Mouse (Mus musculus) MEL (cell line): Measurements from ENCODE around the gene Timm10b. TPM values are rescaled to one million over a fixed set of nuclear protein-coding genes. Genes with fewer than 3 reads are reported as not detected.

Source experiments
- DNase-seq: peaks from one replicate; pipeline ENCODE4 v3.0.0; 2011; ENCODE audit warnings: low read depth, low spot score
- H3K27ac ChIP-seq: 2 replicates; pipeline ENCODE4 v1.5.1; 2012; ENCODE audit warnings: low read depth, mild to moderate bottlenecking, control low read depth, low read length, moderate library complexity; ENCODE audit not compliant: control insufficient read depth
- H3K27me3 ChIP-seq, 2 experiments: fragments of 150-350 bp in 1 of 2; sonication (generic) in 1 of 2; 2 replicates each; pipeline ENCODE4 v1.6.1; 2012; ENCODE audit warnings: low read length in 2 of 2, mild to moderate bottlenecking in 2 of 2, improper control_type of control experiment in 1 of 2, moderate library complexity in 1 of 2; ENCODE audit not compliant: insufficient read depth in 2 of 2, control insufficient read depth in 1 of 2
- H3K36me3 ChIP-seq, 2 experiments: 2 replicates each; pipeline ENCODE4 v1.6.1; 2012 to 2014; ENCODE audit warnings: low read length in 2 of 2, improper control_type of control experiment in 1 of 2, inconsistent platforms in 1 of 2, mild to moderate bottlenecking in 1 of 2; ENCODE audit not compliant: insufficient read depth in 2 of 2, control insufficient read depth in 1 of 2
- H3K4me1 ChIP-seq, 2 experiments: fragments of 150-350 bp in 1 of 2; sonication (generic) in 1 of 2; 2 replicates each; pipeline ENCODE4 v1.6.1; 2012; ENCODE audit warnings: low read length in 2 of 2, improper control_type of control experiment in 1 of 2, mild to moderate bottlenecking in 1 of 2; ENCODE audit not compliant: insufficient read depth in 2 of 2, control insufficient read depth in 1 of 2
- H3K4me3 ChIP-seq, 2 experiments: fragments of 150-350 bp in 1 of 2; sonication (generic) in 1 of 2; 2 replicates each; pipeline ENCODE4 v1.5.1; 2012; ENCODE audit warnings: low read depth in 2 of 2, low read length in 2 of 2, mild to moderate bottlenecking in 2 of 2, moderate library complexity in 2 of 2, control low read depth in 1 of 2, improper control_type of control experiment in 1 of 2; ENCODE audit not compliant: control insufficient read depth in 1 of 2, insufficient read depth in 1 of 2
- H3K79me2 ChIP-seq: 2 replicates; pipeline ENCODE4 v1.6.1; 2012; ENCODE audit warnings: mild to moderate bottlenecking, low read length, moderate library complexity; ENCODE audit not compliant: control insufficient read depth, poor library complexity, insufficient read depth
- H3K9ac ChIP-seq: 2 replicates; pipeline ENCODE4 v1.6.1; 2012; ENCODE audit warnings: low read depth, mild to moderate bottlenecking, control low read depth, low read length, moderate library complexity; ENCODE audit not compliant: control insufficient read depth, poor library complexity, severe bottlenecking
- H3K9me3 ChIP-seq: fragments of 150-350 bp; sonication (generic); replicated peaks from 2 replicates; pipeline ENCODE4 v1.6.1; 2012; ENCODE audit warnings: mild to moderate bottlenecking, low read length, improper control_type of control experiment, moderate library complexity; ENCODE audit not compliant: insufficient read depth
- BHLHE40 ChIP-seq: IDR thresholded peaks from 2 replicates; pipeline ENCODE4 v1.6.1; 2012; ENCODE audit warnings: low read depth, mild to moderate bottlenecking, inconsistent platforms, low read length, improper control_type of control experiment, borderline replicate concordance
- CHD2 ChIP-seq: IDR thresholded peaks from 2 replicates; pipeline ENCODE4 v1.6.1; 2011; ENCODE audit warnings: low read length, improper control_type of control experiment
- E2F4 ChIP-seq: IDR thresholded peaks from 2 replicates; pipeline ENCODE4 v1.6.1; 2011; ENCODE audit warnings: low read depth, low read length, improper control_type of control experiment, borderline replicate concordance
- EP300 ChIP-seq, 2 experiments: IDR thresholded peaks; 2 replicates each; pipeline ENCODE4 v1.6.1; 2011; ENCODE audit warnings: improper control_type of control experiment in 2 of 2, low read length in 2 of 2, low read depth in 1 of 2, mild to moderate bottlenecking in 1 of 2
- ETS1 ChIP-seq: IDR thresholded peaks from 2 replicates; pipeline ENCODE4 v1.6.1; 2012; ENCODE audit warnings: low read depth, mild to moderate bottlenecking, inconsistent platforms, low read length, improper control_type of control experiment, moderate library complexity
- GABPA ChIP-seq: IDR thresholded peaks from 2 replicates; pipeline ENCODE4 v1.6.1; 2012; ENCODE audit warnings: low read depth, mild to moderate bottlenecking, inconsistent platforms, low read length, improper control_type of control experiment, moderate library complexity
- HCFC1 ChIP-seq: IDR thresholded peaks from 2 replicates; pipeline ENCODE4 v1.6.1; 2012; ENCODE audit warnings: low read depth, mild to moderate bottlenecking, inconsistent platforms, low read length, improper control_type of control experiment, moderate library complexity
- JUND ChIP-seq: IDR thresholded peaks from 2 replicates; pipeline ENCODE4 v1.6.1; 2011; ENCODE audit warnings: low read depth, mild to moderate bottlenecking, improper control_type of control experiment, low read length
- KAT2A ChIP-seq: conservative IDR thresholded peaks from 2 replicates; pipeline ENCODE4 v1.6.1; 2012; ENCODE audit warnings: low read depth, low read length, improper control_type of control experiment, inconsistent platforms
- MAFK ChIP-seq: IDR thresholded peaks from 2 replicates; pipeline ENCODE4 v1.6.1; 2011; ENCODE audit warnings: low read depth, mild to moderate bottlenecking, low read length, improper control_type of control experiment, borderline replicate concordance
- MAZ ChIP-seq: IDR thresholded peaks from 2 replicates; pipeline ENCODE4 v1.6.1; 2012; ENCODE audit warnings: low read depth, mild to moderate bottlenecking, inconsistent platforms, low read length, improper control_type of control experiment
- MEF2A ChIP-seq: IDR thresholded peaks from 2 replicates; pipeline ENCODE4 v1.6.1; 2014; ENCODE audit warnings: low read depth, mild to moderate bottlenecking, inconsistent platforms, low read length, improper control_type of control experiment; ENCODE audit not compliant: poor library complexity, insufficient replicate concordance, severe bottlenecking; ENCODE audit errors: extremely low read depth
- MYB ChIP-seq: IDR thresholded peaks from 2 replicates; pipeline ENCODE4 v1.6.1; 2011; ENCODE audit warnings: mild to moderate bottlenecking, low read depth, low read length, improper control_type of control experiment
- NELFE ChIP-seq: IDR thresholded peaks from 2 replicates; pipeline ENCODE4 v1.6.1; 2011; ENCODE audit warnings: low read depth, low read length, improper control_type of control experiment
- POLR2A ChIP-seq, 2 experiments: IDR thresholded peaks; 2 replicates each; pipeline ENCODE4 v1.6.1; 2011 to 2012; ENCODE audit warnings: low read length in 2 of 2, mild to moderate bottlenecking in 2 of 2, control low read depth in 1 of 2, improper control_type of control experiment in 1 of 2, low read depth in 1 of 2, moderate library complexity in 1 of 2; ENCODE audit not compliant: control insufficient read depth in 1 of 2, insufficient read depth in 1 of 2, poor library complexity in 1 of 2
- RAD21 ChIP-seq: IDR thresholded peaks from 2 replicates; pipeline ENCODE4 v1.6.1; 2011; ENCODE audit warnings: mild to moderate bottlenecking, low read depth, low read length, improper control_type of control experiment
- RCOR1 ChIP-seq: IDR thresholded peaks from 2 replicates; pipeline ENCODE4 v1.6.1; 2012; ENCODE audit warnings: low read depth, mild to moderate bottlenecking, inconsistent platforms, low read length, improper control_type of control experiment
- SMC3 ChIP-seq: IDR thresholded peaks from 2 replicates; pipeline ENCODE4 v1.6.1; 2011; ENCODE audit warnings: low read depth, low read length, improper control_type of control experiment
- TAL1 ChIP-seq: IDR thresholded peaks from 2 replicates; pipeline ENCODE4 v1.6.1; 2012; ENCODE audit warnings: mild to moderate bottlenecking, inconsistent platforms, low read length, moderate library complexity, mixed read lengths
- TBP ChIP-seq: IDR thresholded peaks from 2 replicates; pipeline ENCODE4 v1.8.0; 2011; ENCODE audit warnings: low read depth, low read length, improper control_type of control experiment
- TCF12 ChIP-seq: IDR thresholded peaks from 2 replicates; pipeline ENCODE4 v1.6.1; 2014; ENCODE audit warnings: low read depth, mild to moderate bottlenecking, inconsistent platforms, low read length, improper control_type of control experiment, moderate library complexity
- USF1 ChIP-seq: IDR thresholded peaks from 2 replicates; pipeline ENCODE4 v1.6.1; 2014; ENCODE audit warnings: low read depth, mild to moderate bottlenecking, inconsistent platforms, low read length, improper control_type of control experiment, moderate library complexity
- USF2 ChIP-seq, 2 experiments: IDR thresholded peaks; 2 replicates each; pipeline ENCODE4 v1.6.1; 2011 to 2012; ENCODE audit warnings: improper control_type of control experiment in 2 of 2, low read length in 2 of 2, borderline replicate concordance in 1 of 2, inconsistent platforms in 1 of 2, low read depth in 1 of 2, mild to moderate bottlenecking in 1 of 2; ENCODE audit not compliant: insufficient read depth in 1 of 2
- ZMIZ1 ChIP-seq: IDR thresholded peaks from 2 replicates; pipeline ENCODE4 v1.6.1; 2012; ENCODE audit warnings: low read depth, mild to moderate bottlenecking, inconsistent platforms, low read length, improper control_type of control experiment, moderate library complexity
- polyA plus RNA-seq, 2 experiments: library from polyadenylated mRNA; stranded (reverse) in 1 of 2; unstranded in 1 of 2; fragments of >175 nt in 1 of 2; fragments of >200 nt in 1 of 2; gene quantifications; 2 replicates each; pipeline versions ENCODE4 v1.2.1 to v1.2.4; 2012; ENCODE audit warnings: low replicate concordance in 2 of 2, low read depth in 1 of 2; ENCODE audit not compliant: insufficient read length in 2 of 2, insufficient read depth in 1 of 2, missing spikeins in 1 of 2
- total RNA-seq: library from RNA; depleted of rRNA; stranded (reverse); fragments of 300-350 nt; gene quantifications from 2 replicates; pipeline ENCODE4 v1.2.3, GENCODE M21; 2012

Timm10b gene
- total and polyA plus RNA-seq, 3 experiments = 103 to 135 TPM; not detected in 1

- no peak overlapping the region for H3K27ac ChIP-seq
- peaks cover 0 to 3% of the 10 kb centered on the region in 2 experiments; a peak in 1 of 4 replicates for H3K4me1 ChIP-seq
- peaks cover under 1% of the 10 kb centered on the region; the same call in 1 of the 2 replicates for H3K79me2 ChIP-seq
- no peaks in the 10 kb centered on the region for H3K36me3 ChIP-seq
- TF ChIP-seq USF1 = no peak
- no peak for TF ChIP-seq MEF2A
- TF ChIP-seq SMC3 = no peak
- no peak for TF ChIP-seq TAL1
- TF ChIP-seq KAT2A = no peak
- TF ChIP-seq RAD21 = no peak
- no peak for TF ChIP-seq CHD2
- no peaks in the 10 kb centered on the region for H3K9me3 ChIP-seq
- H3K4me3 ChIP-seq = no peak overlapping the region
- H3K27me3 ChIP-seq = no peaks in the 10 kb centered on the region
- H3K9ac ChIP-seq = no peak overlapping the region
- no peak for DNase-seq
These were observed 11.2 kb upstream of the Timm10b start for GRCm38 (mm10) chr7:105628633-105629032.

GRCm38 (mm10) chr7:105632551-105632972 is 7.3 kb upstream of the Timm10b start:
- peaks cover 0 to 8% of the 10 kb centered on the region in 2 experiments; a peak in 2 of 4 replicates for H3K36me3 ChIP-seq
- H3K9me3 ChIP-seq = no peaks in the 10 kb centered on the region
- TF ChIP-seq E2F4 = no peak
- no peak for TF ChIP-seq HCFC1
- TF ChIP-seq EP300 (IDR thresholded peaks at IDR 0.05; ENCODE audit: low read depth in 1 of 2, low read length in 2 of 2) = no peak
- TF ChIP-seq TBP = no peak
- no peak for TF ChIP-seq GABPA
- TF ChIP-seq JUND = no peak
- no peak for TF ChIP-seq MAFK
- TF ChIP-seq BHLHE40 = no peak
- no peak for TF ChIP-seq POLR2A (IDR thresholded peaks at IDR 0.05; ENCODE audit: control insufficient read depth in 1 of 2, insufficient read depth in 1 of 2, low read depth in 1 of 2, low read length in 2 of 2, poor library complexity in 1 of 2)
- no peak for TF ChIP-seq USF2 (IDR thresholded peaks at IDR 0.05; ENCODE audit: borderline replicate concordance in 1 of 2, insufficient read depth in 1 of 2, low read depth in 1 of 2, low read length in 2 of 2)
- TF ChIP-seq MAZ = no peak
- TF ChIP-seq NELFE = no peak
- no peak for TF ChIP-seq KAT2A
- no peak for TF ChIP-seq ETS1
- no peak for TF ChIP-seq RCOR1
- no peak for TF ChIP-seq MYB
- TF ChIP-seq USF1 = no peak
- TF ChIP-seq ZMIZ1 = no peak
- no peak for TF ChIP-seq MEF2A
- no peak for TF ChIP-seq TCF12
- H3K79me2 ChIP-seq = peaks cover 2% of the 10 kb centered on the region; the same call in 1 of the 2 replicates
- H3K27me3 ChIP-seq = no peaks in the 10 kb centered on the region
- H3K27ac ChIP-seq = no peak overlapping the region
- H3K9ac ChIP-seq = no peak overlapping the region; the same call in 1 of the 2 replicates
- peak overlapping the region; percentile 83 to 99 for H3K4me3 ChIP-seq
- DNase-seq = no peak
- H3K4me1 ChIP-seq = peaks cover 3 to 11% of the 10 kb centered on the region in 2 experiments
